Mouse (Mus musculus) neural tube, embryonic 15.5 days (tissue): Measurements from ENCODE around the gene Fgfr2. TPM values are rescaled to one million over a fixed set of nuclear protein-coding genes. Genes with fewer than 3 reads are reported as not detected.

Experiments used
- ATAC-seq: fragments of 200-750 bp; cut with Nextera tagmentation; 2 replicates; pipeline ENCODE4 v1.8.0; 2017; ENCODE audit warnings: mild to moderate bottlenecking, moderate TSS enrichment, moderate library complexity; ENCODE audit not compliant: low FRiP score
- H3K27ac ChIP-seq: fragments of 300-500 bp; sonication (generic); replicated peaks from 2 replicates; pipeline ENCODE4 v1.5.1; 2015; ENCODE audit warnings: mild to moderate bottlenecking, inconsistent platforms
- H3K27me3 ChIP-seq: fragments of 300-500 bp; sonication (generic); replicated peaks from 2 replicates; pipeline ENCODE4 v1.6.1; 2015; ENCODE audit warnings: inconsistent platforms
- H3K36me3 ChIP-seq: fragments of 300-500 bp; sonication (generic); 2 replicates; pipeline ENCODE4 v1.6.1; 2015; ENCODE audit warnings: inconsistent platforms
- H3K4me1 ChIP-seq: fragments of 300-500 bp; sonication (generic); 2 replicates; pipeline ENCODE4 v1.6.1; 2015; ENCODE audit warnings: inconsistent platforms
- H3K4me2 ChIP-seq: fragments of 300-500 bp; sonication (generic); 2 replicates; pipeline ENCODE4 v1.6.1; 2015; ENCODE audit warnings: inconsistent platforms, mild to moderate bottlenecking, moderate library complexity
- H3K4me3 ChIP-seq: fragments of 300-500 bp; sonication (generic); replicated peaks from 2 replicates; pipeline ENCODE4 v1.5.1; 2015; ENCODE audit warnings: mild to moderate bottlenecking, inconsistent platforms
- H3K9ac ChIP-seq: fragments of 300-500 bp; sonication (generic); replicated peaks from 2 replicates; pipeline ENCODE4 v1.6.1; 2015; ENCODE audit warnings: mild to moderate bottlenecking, inconsistent platforms
- H3K9me3 ChIP-seq: fragments of 300-500 bp; sonication (generic); replicated peaks from 2 replicates; pipeline ENCODE4 v1.6.1; 2016; ENCODE audit warnings: inconsistent platforms
- WGBS: fragments of 180-500 bp; shearing (Covaris S2); methylation state at CpG from one replicate; pipeline ENCODE4 v1.1.7; 2015; ENCODE audit warnings: mixed read lengths; 5-methylcytosine and 5-hydroxymethylcytosine counted together
- polyA plus RNA-seq: library from polyadenylated mRNA; unstranded; fragments of >200 nt; fragmentation: Nextera tagmentation; extraction: Ambion mirVana; gene quantifications from 2 replicates; pipeline ENCODE4 v1.2.1, GENCODE M21; 2015

Gene Fgfr2
- polyA plus RNA-seq, 1 experiment from 2014 or later, result 21.2 TPM

DNA sequence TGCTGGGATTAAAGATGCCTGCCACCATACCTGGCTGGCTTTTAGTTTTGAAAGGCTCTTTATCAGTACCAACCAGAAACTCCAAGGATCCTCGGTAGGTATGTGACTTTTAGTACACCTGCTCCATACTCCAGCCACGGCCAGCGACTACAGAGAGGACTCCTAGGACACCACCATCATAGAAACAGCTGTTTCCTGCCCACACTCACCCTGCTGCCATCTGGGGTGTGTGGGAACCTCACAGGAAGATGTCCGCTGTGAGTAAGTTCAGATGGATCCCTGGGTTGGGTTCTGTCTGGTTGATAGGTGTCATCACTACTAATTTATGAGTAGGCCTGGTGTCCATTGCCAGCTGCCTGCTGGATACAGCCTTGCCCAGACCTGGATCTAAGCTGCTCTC is 424.4 kb downstream of the Fgfr2 start:
- Histone ChIP-seq H3K4me1 (no peaks in the 10 kb centered on the region), H3K9me3 (no peaks in the 10 kb centered on the region), H3K4me2 (no peak overlapping the region), H3K27ac (no peak overlapping the region), H3K36me3 (0 out of 2 replicates have a peak, but pooled peaks cover 4% of the 10 kb centered on the region), H3K4me3 (no peak overlapping the region), H3K9ac (no peak overlapping the region), H3K27me3 (no peaks in the 10 kb centered on the region)
- no peak for ATAC-seq
- 92% methylated on average over 4 of the region's 4 CpGs for WGBS

DNA sequence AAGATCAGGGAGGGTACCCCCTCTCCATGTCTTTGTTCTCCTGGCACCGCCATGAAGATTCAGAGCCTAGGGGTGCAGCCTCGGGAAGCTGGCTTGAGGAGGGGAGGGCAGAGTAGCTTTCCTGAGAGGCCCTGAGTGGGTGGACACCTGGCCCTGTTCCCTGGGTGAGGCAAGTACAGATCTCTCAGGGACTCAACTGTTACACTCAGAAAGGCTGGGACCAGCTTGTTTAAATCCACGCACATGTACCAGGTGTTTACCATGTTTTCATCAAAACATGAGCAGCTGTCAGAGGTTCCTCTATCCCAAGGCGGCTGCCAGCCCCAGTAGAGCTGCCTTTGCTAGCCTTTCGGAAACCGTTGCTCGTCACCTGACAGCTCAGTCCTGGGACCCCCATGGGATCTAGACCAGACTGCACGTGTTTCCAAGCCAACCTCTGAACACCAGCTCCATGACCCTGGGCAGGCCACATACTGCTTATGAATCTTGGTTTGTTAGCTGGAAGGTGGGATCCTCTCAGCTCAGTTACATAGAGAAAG is 425.8 kb downstream of the Fgfr2 start:
- WGBS, result 81% methylated on average over 8 of the region's 8 CpGs
- Histone ChIP-seq H3K4me3 (no peak overlapping the region), H3K9ac (no peak overlapping the region), H3K9me3 (no peaks in the 10 kb centered on the region), H3K4me1 (no peaks in the 10 kb centered on the region), H3K4me2 (no peak overlapping the region), H3K27me3 (no peaks in the 10 kb centered on the region), H3K27ac (no peak overlapping the region), H3K36me3 (0 out of 2 replicates have a peak, but pooled peaks cover 4% of the 10 kb centered on the region)
- no peak for ATAC-seq

DNA sequence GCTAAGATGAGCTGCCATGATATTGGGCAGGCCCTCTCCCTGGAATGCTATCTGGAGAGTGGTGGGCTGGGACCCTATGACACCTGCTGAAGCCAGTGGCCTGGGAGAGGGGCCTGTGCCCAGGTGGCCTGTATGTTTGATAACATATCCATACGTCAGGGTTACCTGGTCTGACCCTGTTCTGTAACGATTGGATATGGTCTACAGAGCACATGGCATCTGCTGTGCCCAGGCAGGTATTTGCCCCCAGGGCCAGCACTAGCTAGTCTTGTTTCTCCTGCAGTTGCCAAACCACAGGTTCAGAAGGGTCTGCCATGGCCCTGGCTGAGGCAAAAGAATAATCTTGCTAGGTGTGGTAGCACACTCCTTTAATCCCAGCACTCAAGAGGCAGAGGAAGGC is 429.6 kb downstream of the Fgfr2 start:
- 0 out of 2 replicates have a peak, but pooled peaks cover 4% of the 10 kb centered on the region for H3K36me3 ChIP-seq
- 100% methylated on average over 2 of the region's 2 CpGs for WGBS
- 0 out of 2 replicates have a peak, but pooled peaks cover 3% of the 10 kb centered on the region for H3K4me1 ChIP-seq
- no peak overlapping the region for H3K4me2 ChIP-seq
- no peak overlapping the region for H3K9ac ChIP-seq
- H3K27ac ChIP-seq, result no peak overlapping the region
- no peaks in the 10 kb centered on the region for H3K9me3 ChIP-seq
- H3K27me3 ChIP-seq, result no peaks in the 10 kb centered on the region
- H3K4me3 ChIP-seq, result no peak overlapping the region
- no peak for ATAC-seq

DNA sequence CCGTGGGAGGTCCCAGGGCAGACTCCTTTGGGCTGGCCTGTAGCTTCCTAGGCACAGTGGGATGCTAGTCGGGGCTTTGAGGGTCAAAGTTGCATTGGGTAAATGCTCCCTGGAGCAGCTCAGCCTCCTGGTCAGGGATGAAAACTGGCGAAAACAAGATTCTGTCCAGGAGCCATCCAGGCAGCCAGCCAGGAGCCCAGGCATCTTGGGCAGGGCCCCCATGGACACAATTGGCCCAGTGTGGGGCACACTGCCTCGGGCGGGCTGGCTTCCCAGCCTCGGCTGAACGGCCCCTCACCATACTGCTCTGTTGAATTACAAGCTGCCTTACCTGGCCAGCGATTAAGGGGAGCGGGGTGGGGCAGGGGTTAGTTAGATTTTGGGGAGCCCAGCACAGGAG is 430.4 kb downstream of the Fgfr2 start:
- Histone ChIP-seq H3K36me3 (0 out of 2 replicates have a peak, but pooled peaks cover 4% of the 10 kb centered on the region), H3K9me3 (no peaks in the 10 kb centered on the region), H3K4me2 (no peak overlapping the region), H3K27me3 (no peaks in the 10 kb centered on the region), H3K4me1 (peaks cover 10% of the 10 kb centered on the region; the same call in 1 of the 2 replicates), H3K4me3 (no peak overlapping the region), H3K27ac (no peak overlapping the region), H3K9ac (no peak overlapping the region)
- WGBS, result 85% methylated on average over 9 of the region's 9 CpGs
- no peak for ATAC-seq

DNA sequence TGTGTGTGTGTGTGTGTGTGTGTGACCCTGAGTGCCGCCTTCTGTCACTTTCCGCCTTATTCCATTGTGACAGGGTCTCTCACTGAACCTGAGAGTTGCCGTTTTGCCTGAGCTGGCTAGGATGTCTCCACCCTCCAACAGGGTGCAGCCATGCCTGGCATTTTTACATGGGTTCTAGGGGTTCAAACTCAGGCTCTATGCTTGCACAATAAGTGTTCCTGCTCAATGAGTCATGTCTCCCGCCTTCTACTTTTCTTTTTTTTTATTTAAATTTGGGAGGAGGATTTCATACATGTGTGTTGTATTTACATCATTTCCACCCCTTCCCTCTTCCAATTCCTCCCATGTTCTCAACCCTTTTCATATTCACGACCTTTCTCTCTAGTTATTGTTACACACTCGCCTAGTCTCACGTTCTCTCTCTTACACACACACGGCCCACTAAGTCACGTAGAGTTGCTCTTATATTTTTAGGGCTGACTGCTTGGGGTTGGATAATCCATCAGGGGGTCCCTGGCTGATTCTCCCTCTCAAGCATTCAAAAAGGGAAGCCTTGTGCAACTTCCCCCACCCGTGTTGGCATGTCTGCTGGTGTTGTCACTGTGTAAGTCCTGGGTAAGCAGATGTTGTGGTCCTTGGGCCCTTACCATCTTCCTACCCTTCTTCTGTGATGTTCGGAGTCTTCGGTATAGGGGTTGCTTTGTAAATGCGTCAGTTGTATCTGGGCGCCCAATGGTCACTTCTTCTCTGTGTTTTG is 432.3 kb downstream of the Fgfr2 start:
- no peak for ATAC-seq
- no peaks in the 10 kb centered on the region for H3K9me3 ChIP-seq
- H3K9ac ChIP-seq, result no peak overlapping the region
- peaks cover 10% of the 10 kb centered on the region; the same call in 1 of the 2 replicates for H3K4me1 ChIP-seq
- WGBS, result 93% methylated on average over 14 of the region's 14 CpGs
- H3K4me2 ChIP-seq, result no peak overlapping the region
- no peaks in the 10 kb centered on the region for H3K27me3 ChIP-seq
- no peak overlapping the region for H3K4me3 ChIP-seq
- 0 out of 2 replicates have a peak, but pooled peaks cover 4% of the 10 kb centered on the region for H3K36me3 ChIP-seq
- H3K27ac ChIP-seq, result no peak overlapping the region

DNA sequence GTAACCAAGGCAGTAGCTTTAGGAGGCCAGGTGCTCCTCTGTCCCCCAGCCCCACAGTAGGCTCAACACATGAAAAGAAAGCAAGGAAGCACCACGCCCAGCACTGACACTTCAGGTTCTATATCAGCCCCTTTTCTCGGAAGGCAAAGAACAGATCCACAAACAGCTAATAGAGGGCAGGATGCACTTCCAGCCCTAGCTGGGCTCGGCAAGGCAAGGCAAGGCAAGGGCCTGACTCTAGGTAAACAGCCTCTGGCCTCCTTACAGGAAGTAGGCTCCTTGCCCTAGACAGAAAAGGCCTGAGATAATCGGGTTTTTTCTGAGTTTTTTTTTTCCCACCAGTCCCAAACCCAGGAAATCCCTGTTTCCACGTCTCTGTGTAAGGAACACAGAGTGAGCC is 433.4 kb downstream of the Fgfr2 start:
- Histone ChIP-seq H3K27ac (no peak overlapping the region), H3K9ac (no peak overlapping the region), H3K4me3 (no peak overlapping the region), H3K9me3 (no peaks in the 10 kb centered on the region), H3K4me2 (no peak overlapping the region), H3K36me3 (0 out of 2 replicates have a peak, but pooled peaks cover under 1% of the 10 kb centered on the region), H3K27me3 (no peaks in the 10 kb centered on the region), H3K4me1 (peaks cover 10% of the 10 kb centered on the region; the same call in 1 of the 2 replicates)
- 82% methylated on average over 5 of the region's 5 CpGs for WGBS
- ATAC-seq, result no peak

DNA sequence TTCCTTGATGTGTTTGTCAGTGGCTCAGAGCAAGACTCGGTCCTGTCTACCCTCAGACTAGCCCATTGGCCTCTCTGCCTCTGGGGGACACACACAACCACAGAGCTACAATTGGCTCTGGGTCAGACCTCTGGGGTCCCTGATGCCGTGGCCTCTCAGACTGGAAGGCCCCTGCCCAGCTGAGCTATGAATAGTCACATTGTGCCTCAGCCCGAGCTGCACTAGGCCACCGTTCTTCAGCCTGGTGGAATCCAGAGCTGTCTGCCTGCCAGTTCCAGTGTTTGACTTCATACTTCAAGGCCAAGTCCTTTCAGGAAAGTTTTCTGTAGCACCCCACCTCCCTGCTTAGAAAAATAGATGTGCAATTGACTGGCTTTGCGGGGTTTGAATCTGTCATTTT is 434.4 kb downstream of the Fgfr2 start:
- H3K4me1 ChIP-seq, result peaks cover 10% of the 10 kb centered on the region; the same call in 1 of the 2 replicates
- H3K4me2 ChIP-seq, result no peak overlapping the region
- no peaks in the 10 kb centered on the region for H3K36me3 ChIP-seq
- no peak overlapping the region for H3K9ac ChIP-seq
- H3K9me3 ChIP-seq, result no peaks in the 10 kb centered on the region
- 57% methylated on average over 5 of the region's 5 CpGs for WGBS
- H3K4me3 ChIP-seq, result no peak overlapping the region
- 0 out of 2 replicates have a peak overlapping the region, but pooled peaks have one; percentile 37 for H3K27ac ChIP-seq
- H3K27me3 ChIP-seq, result no peaks in the 10 kb centered on the region
- no peak for ATAC-seq

- no peaks in the 10 kb centered on the region for H3K27me3 ChIP-seq
- no peak for ATAC-seq
- H3K9ac ChIP-seq, result no peak overlapping the region
- no peak overlapping the region for H3K4me2 ChIP-seq
- H3K4me1 ChIP-seq, result peaks cover 13% of the 10 kb centered on the region
- H3K9me3 ChIP-seq, result no peaks in the 10 kb centered on the region
- no peak overlapping the region for H3K4me3 ChIP-seq
- no peaks in the 10 kb centered on the region for H3K36me3 ChIP-seq
- 47% methylated on average over 2 of the region's 2 CpGs for WGBS
- no peak overlapping the region for H3K27ac ChIP-seq
Measured at GRCm38 (mm10) chr7:132687897-132688296, 435.3 kb downstream of the Fgfr2 start.

- no peak for ATAC-seq
- Histone ChIP-seq H3K4me1 (peaks cover 15% of the 10 kb centered on the region), H3K4me2 (no peak overlapping the region), H3K4me3 (no peak overlapping the region), H3K27me3 (no peaks in the 10 kb centered on the region), H3K9ac (no peak overlapping the region), H3K9me3 (no peaks in the 10 kb centered on the region), H3K27ac (no peak overlapping the region), H3K36me3 (no peaks in the 10 kb centered on the region)
- 90% methylated on average over 3 of the region's 3 CpGs for WGBS
Measured at GRCm38 (mm10) chr7:132686515-132686914, 436.6 kb downstream of the Fgfr2 start.

DNA sequence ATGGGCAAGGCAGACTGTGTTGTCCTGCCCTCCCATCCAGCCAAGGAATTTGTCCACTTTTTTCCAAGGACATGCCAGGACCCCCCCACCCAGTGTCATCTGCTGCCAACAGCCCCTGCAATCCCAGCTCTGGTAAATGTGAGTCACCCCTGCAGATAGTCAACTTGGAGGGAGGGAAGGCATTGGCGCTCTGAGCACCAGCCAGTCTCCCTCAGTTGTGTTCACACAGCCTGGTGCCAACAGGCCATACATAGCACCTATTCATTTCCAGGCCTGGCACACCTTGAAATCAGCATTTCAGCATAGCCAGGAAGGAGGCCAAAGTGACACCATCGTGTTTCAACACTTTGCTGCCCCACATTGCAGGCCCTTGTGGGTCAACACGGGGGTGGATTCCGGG is 439.2 kb downstream of the Fgfr2 start:
- H3K4me1 ChIP-seq, result peaks cover 15% of the 10 kb centered on the region
- no peak for ATAC-seq
- H3K27me3 ChIP-seq, result no peaks in the 10 kb centered on the region
- 90% methylated on average over 4 of the region's 4 CpGs for WGBS
- H3K9ac ChIP-seq, result no peak overlapping the region
- H3K4me3 ChIP-seq, result no peak overlapping the region
- no peaks in the 10 kb centered on the region for H3K36me3 ChIP-seq
- H3K9me3 ChIP-seq, result no peaks in the 10 kb centered on the region
- no peak overlapping the region for H3K4me2 ChIP-seq
- no peak overlapping the region for H3K27ac ChIP-seq

- ATAC-seq, result no peak
- no peak overlapping the region for H3K4me2 ChIP-seq
- WGBS, result 69% methylated on average over 3 of the region's 3 CpGs
- peaks cover 7% of the 10 kb centered on the region for H3K4me1 ChIP-seq
- no peak overlapping the region for H3K4me3 ChIP-seq
- H3K27ac ChIP-seq, result no peak overlapping the region
- no peak overlapping the region for H3K9ac ChIP-seq
- H3K27me3 ChIP-seq, result no peaks in the 10 kb centered on the region
- H3K9me3 ChIP-seq, result no peaks in the 10 kb centered on the region
- H3K36me3 ChIP-seq, result no peaks in the 10 kb centered on the region
Measured at GRCm38 (mm10) chr7:132682901-132683300, 440.2 kb downstream of the Fgfr2 start.

- no peak overlapping the region for H3K4me2 ChIP-seq
- H3K27ac ChIP-seq, result no peak overlapping the region
- H3K9me3 ChIP-seq, result no peaks in the 10 kb centered on the region
- WGBS, result 94% methylated on average over 3 of the region's 3 CpGs
- H3K36me3 ChIP-seq, result no peaks in the 10 kb centered on the region
- H3K27me3 ChIP-seq, result no peaks in the 10 kb centered on the region
- no peak overlapping the region for H3K9ac ChIP-seq
- H3K4me1 ChIP-seq, result peaks cover 5% of the 10 kb centered on the region
- H3K4me3 ChIP-seq, result no peak overlapping the region
- no peak for ATAC-seq
Measured at GRCm38 (mm10) chr7:132682336-132682735, 440.8 kb downstream of the Fgfr2 start.
